Mouse (Mus musculus) kidney, postnatal 36 days (tissue): ENCODE measurements around the gene Ssu2.
A peak's percentile ranks its signal among the peaks of the same experiment; 100 is the strongest.

ENCODE experiments used
- DNase-seq, 2 experiments: peaks; one replicate each; pipeline ENCODE4 v3.0.0; 2021 to 2022; ENCODE audit warnings: mixed read lengths in 2 of 2

Ssu2 gene

GRCm38 (mm10) chr6:112387947-112388346, at the start of gene Ssu2:
Ssu2 (minus strand) TSS chr6:112388023.
- peak; percentile 16 to 24 for DNase-seq

- DNase-seq, result no peak
Measured at GRCm38 (mm10) chr6:112426018-112426732, 38.4 kb upstream of the Ssu2 start.

DNA sequence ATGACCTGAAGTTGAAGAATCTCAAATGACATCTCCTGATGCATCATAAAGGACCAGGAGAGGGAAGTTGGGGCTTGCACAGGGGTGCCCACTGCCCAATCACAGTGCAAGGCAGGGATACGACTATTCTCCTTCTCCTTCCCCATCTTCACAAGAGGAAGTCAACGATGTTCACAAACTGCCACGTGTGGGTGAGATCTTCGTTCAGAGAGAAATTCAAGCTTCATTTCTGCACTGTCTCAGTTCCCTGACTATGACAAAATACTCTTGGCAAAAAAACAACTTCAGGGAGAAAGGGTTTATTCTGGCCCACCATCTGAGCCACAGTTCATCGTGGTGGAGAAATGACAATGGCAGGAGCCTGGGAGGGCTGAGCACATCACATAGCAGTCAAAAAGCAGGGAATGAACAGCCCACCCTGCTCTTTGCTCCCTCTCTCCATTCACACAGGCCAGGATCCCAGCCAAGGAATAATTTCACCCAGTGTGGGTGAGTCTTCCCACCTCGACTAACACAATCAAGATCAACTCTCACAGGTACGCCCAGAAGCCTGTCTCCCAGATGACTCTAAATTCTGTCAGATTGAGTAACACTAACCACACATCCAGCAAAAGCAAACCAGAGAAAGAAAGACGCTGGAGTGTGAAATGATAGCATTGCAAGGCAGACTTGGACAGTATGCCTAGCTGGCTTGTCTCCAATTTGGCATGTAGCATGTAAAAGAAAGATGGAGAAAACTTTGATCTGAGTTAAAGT, 36.1 kb upstream of the Ssu2 start:
- DNase-seq, result no peak

DNA sequence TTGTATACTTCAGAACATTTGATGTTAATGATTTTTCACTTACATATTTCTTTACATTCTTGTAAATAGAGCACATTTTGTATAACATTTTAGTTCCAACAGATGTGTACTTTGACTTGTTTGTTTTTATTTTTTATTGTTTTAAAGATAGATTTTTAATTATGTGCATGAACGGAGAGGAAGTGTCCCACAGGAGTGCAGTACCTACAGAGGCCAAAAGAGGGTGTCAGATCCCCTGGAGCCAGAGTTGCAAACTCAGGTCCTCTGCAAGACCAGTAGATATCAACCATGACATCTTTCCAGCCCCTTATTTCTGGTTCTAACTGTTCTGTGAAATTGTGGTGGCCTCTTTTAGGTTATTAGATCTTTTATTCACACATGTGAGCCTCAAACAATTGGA, 33.1 kb upstream of the Ssu2 start:
- no peak for DNase-seq

DNA sequence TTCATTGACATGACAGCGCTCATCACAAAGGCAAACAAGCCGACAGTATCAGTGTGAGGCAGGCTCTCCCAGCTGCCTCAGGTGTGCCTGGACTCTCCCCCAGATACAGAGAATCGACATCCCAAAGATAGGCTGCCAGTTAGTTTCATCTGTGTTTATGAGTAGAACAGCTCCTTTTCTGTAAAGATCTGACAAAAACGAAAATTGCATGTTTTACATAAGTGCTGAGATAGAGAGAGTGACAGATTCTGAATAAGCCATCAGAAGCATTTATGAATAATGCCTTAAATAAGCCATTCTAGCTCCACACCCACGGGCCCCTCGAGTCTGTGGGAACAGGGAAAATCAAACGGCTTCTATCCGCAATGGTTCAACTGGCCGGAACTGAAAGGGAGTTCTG, 31.5 kb upstream of the Ssu2 start:
- no peak for DNase-seq

- DNase-seq, result no peak
Measured at GRCm38 (mm10) chr6:112404111-112404510, 16.3 kb upstream of the Ssu2 start.

DNA sequence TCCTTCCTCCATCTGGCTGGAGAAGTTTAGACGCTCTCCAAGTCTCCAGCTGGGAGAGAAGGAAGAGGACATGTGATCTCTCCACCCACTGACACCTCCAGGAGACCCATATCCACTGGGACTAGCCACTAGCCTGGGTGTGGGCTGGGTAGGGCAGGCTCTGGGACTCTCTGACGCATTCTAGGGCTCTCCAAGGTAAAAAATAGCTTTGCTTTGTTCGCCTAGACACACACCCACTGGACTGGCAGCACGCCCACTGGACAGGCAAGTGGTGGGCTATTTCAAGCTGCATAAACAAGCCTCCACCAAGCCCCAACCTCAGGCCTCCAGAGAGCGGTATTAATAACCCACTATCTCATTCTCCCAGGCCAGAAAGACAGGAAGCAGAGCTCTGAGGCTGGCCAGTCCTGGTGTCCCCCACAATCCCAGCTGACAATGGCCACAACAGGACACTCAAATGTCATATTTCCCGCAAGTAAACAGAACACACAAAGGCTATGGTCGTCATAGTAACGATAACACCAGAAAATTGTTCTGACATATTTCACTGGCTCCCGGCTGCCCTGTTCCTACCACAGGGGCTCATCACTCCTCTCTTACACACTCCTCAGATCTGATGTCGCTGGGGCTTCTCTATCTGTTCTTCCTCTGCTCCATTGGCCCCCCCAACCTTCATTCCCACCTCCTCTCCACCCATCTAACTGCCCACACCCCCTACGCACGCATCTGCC, 14.3 kb upstream of the Ssu2 start:
- DNase-seq, result peak; percentile 79

GRCm38 (mm10) chr6:112397351-112397750, 9.5 kb upstream of the Ssu2 start:
- DNase-seq, result no peak

DNA sequence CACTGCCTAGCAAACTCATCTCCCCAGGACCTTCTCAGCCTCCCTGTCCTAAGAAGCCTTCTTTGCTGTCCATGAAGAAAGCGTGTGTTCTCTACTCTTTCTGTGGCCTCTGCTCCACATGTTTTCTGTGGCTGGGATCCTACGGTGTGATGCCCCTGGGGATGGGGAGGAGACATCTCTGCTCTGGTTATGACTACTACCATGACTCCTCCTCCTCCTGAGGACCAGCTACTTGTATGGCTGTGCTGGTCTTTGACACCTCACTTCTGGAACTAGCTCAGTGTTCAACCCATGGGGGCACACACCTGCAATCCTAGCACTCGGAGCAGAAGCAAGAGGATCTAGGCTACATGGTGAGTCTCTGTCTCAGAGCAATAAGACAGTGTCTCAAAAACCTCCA, 8.5 kb upstream of the Ssu2 start:
- no peak for DNase-seq

- DNase-seq, result no peak
Measured at GRCm38 (mm10) chr6:112388385-112388784, 562 bp upstream of the Ssu2 start.

DNA sequence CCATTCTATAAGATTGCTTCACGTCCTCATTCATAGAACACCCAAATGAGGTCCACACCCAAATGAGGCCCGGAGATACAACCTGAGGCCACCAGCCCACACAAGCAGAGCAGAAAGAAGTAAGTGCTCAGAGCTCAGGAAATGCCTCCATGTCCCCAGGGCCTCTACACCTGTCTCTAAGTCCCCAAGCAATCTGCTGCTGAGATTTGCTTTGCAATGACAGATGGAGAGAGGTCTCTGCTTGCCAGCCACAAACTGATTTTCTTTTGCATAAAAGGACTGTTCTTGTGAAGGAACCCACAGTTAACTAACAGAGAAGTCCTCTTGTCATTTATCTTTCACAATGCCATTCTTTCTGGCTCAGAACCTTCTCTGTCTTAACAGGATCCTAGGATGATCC, 1.6 kb downstream of the Ssu2 start:
- DNase-seq, result no peak

GRCm38 (mm10) chr6:112382990-112383685, 4.7 kb downstream of the Ssu2 start:
- no peak for DNase-seq

- no peak for DNase-seq
Measured at GRCm38 (mm10) chr6:112379054-112379453, 8.8 kb downstream of the Ssu2 start.

GRCm38 (mm10) chr6:112375661-112376392, 12.0 kb downstream of the Ssu2 start:
- no peak for DNase-seq

DNA sequence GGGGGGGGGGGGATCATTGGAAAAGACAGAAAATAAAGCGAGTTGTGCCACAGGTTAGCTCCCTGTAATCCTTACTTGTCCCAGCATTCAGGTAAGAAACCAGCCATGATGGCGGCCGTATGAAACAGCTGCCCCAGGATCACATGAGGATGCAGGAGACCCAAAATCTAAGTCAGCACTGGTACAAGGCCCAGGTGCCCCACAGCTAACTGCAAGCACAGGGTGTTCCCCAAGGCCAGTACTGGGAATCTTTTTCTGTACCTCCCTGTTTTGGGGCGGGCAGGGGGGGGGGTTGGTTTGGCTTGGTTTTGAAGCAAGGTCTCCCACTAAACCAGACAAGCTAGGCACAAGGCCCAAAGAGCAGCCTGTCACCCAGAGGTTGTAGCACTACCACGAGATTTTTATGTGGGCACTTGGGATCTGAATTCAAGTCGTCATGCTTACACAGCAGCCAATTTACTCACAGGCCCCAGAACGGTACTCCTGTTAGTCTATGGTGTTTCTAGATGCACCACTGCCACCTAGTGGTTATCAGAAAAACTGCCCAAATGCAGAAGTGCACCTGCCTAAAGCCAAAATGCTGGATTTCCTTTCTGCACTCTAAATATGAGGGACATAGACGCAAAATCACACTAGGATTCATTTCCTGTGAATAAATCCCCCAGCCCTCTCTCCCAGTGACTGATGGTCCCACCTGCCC, 13.8 kb downstream of the Ssu2 start:
- peak; percentile 34 to 61 for DNase-seq

GRCm38 (mm10) chr6:112365294-112365693, 22.5 kb downstream of the Ssu2 start:
- no peak for DNase-seq

- peak; percentile 58 to 59 for DNase-seq
Measured at GRCm38 (mm10) chr6:112364581-112364980, 23.2 kb downstream of the Ssu2 start.

- DNase-seq, result peak; percentile 79 to 88
Measured at GRCm38 (mm10) chr6:112362349-112362958, 25.4 kb downstream of the Ssu2 start.

DNA sequence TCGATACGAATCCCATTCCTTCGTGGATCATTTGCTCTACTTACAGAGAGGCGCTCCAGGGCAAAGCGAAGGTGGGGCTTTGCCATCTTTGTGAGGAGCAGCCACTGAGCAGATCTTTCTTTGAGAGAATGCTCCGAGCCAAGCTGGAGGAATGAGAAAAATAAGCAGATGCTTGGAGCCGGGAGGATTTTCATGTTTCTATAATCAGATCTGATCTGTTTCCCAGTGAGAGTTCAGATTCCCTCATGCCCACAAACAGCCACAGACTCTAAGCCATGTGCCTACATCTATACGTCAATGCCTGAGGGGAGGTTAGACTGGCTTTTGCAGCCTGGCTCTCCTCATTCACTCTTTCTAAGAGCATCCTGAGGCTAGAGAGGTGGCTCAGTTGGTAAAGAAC, 27.1 kb downstream of the Ssu2 start:
- DNase-seq, result no peak

- peak in 1 of 2 experiments; percentile 30 for DNase-seq
Measured at GRCm38 (mm10) chr6:112359341-112359740, 28.5 kb downstream of the Ssu2 start.

- DNase-seq, result no peak
Measured at GRCm38 (mm10) chr6:112350452-112350851, 37.4 kb downstream of the Ssu2 start.
